Mouse (Mus musculus) myocyte (in vitro differentiated cells): ENCODE data around the gene Lysmd4. TPM values are rescaled to one million over a fixed set of nuclear protein-coding genes. Genes with fewer than 3 reads are reported as not detected.

Experiments used
- H3K27me3 ChIP-seq: one replicate; pipeline ENCODE4 v1.6.1; 2011; ENCODE audit not compliant: control insufficient read depth, insufficient read depth, insufficient read length
- H3K36me3 ChIP-seq: one replicate; pipeline ENCODE4 v1.6.1; 2011; ENCODE audit not compliant: control insufficient read depth, insufficient read depth
- H3K4me2 ChIP-seq: one replicate; pipeline ENCODE4 v1.6.1; 2011; ENCODE audit warnings: low read depth, control low read depth
- H3K4me3 ChIP-seq: one replicate; pipeline ENCODE4 v1.5.1; 2011; ENCODE audit warnings: mild to moderate bottlenecking, control low read depth, moderate library complexity
- H3K79me2 ChIP-seq: one replicate; pipeline ENCODE4 v1.6.1; 2011; ENCODE audit not compliant: control insufficient read depth, insufficient read depth
- H3ac ChIP-seq: one replicate; pipeline ENCODE4 v1.6.1; 2011; ENCODE audit not compliant: control insufficient read depth, insufficient read length
- CEBPB ChIP-seq: IDR thresholded peaks from 2 replicates; pipeline ENCODE4 v1.6.1; 2011; ENCODE audit warnings: mild to moderate bottlenecking, moderate library complexity; ENCODE audit not compliant: poor library complexity, insufficient read depth, severe bottlenecking
- E2F4 ChIP-seq: IDR thresholded peaks from one replicate; pipeline ENCODE4 v1.6.1; 2011; ENCODE audit warnings: mild to moderate bottlenecking, control low read depth, moderate library complexity; ENCODE audit not compliant: insufficient read depth
- MAX ChIP-seq: IDR thresholded peaks from one replicate; pipeline ENCODE4 v1.6.1; 2011; ENCODE audit warnings: low read depth, mild to moderate bottlenecking, control low read depth
- MYOD1 ChIP-seq, 3 experiments: IDR thresholded peaks; one replicate each; pipeline ENCODE4 v1.6.1; 2011; ENCODE audit warnings: control low read depth in 2 of 3, low read depth in 2 of 3, mild to moderate bottlenecking in 2 of 3, moderate library complexity in 1 of 3; ENCODE audit not compliant: insufficient read length in 2 of 3, control insufficient read depth in 1 of 3
- MYOG ChIP-seq, 3 experiments: IDR thresholded peaks; one replicate each; pipeline ENCODE4 v1.6.1; 2011; ENCODE audit warnings: control low read depth in 2 of 3, low read depth in 2 of 3, mild to moderate bottlenecking in 2 of 3; ENCODE audit not compliant: insufficient read length in 2 of 3, control insufficient read depth in 1 of 3, insufficient read depth in 1 of 3
- POLR2A ChIP-seq: IDR thresholded peaks from one replicate; pipeline ENCODE4 v1.6.1; 2011; ENCODE audit warnings: low read depth, mild to moderate bottlenecking, control low read depth, moderate library complexity; ENCODE audit not compliant: insufficient read length
- POLR2AphosphoS2 ChIP-seq: IDR thresholded peaks from one replicate; pipeline ENCODE4 v1.6.1; 2011; ENCODE audit warnings: low read depth, control low read depth; ENCODE audit not compliant: insufficient read length
- REST ChIP-seq: IDR thresholded peaks from one replicate; pipeline ENCODE4 v1.6.1; 2011; ENCODE audit warnings: mild to moderate bottlenecking, control low read depth, moderate library complexity; ENCODE audit not compliant: insufficient read depth, insufficient read length
- SRF ChIP-seq: IDR thresholded peaks from one replicate; pipeline ENCODE4 v1.6.1; 2011; ENCODE audit warnings: low read depth; ENCODE audit not compliant: control insufficient read depth, insufficient read length
- TCF12 ChIP-seq: IDR thresholded peaks from one replicate; pipeline ENCODE4 v1.6.1; 2011; ENCODE audit warnings: mild to moderate bottlenecking, control low read depth; ENCODE audit not compliant: poor library complexity, insufficient read depth, severe bottlenecking
- USF1 ChIP-seq: IDR thresholded peaks from one replicate; pipeline ENCODE4 v1.6.1; 2011; ENCODE audit warnings: low read depth, mild to moderate bottlenecking, control low read depth, moderate library complexity
- polyA plus RNA-seq: library from polyadenylated mRNA; unstranded; fragments of >200 nt; fragmentation: generic; extraction: Trizol; gene quantifications from one replicate; pipeline ENCODE4 v1.2.1, GENCODE M21; 2012; ENCODE audit warnings: missing spikeins

The Lysmd4 gene
- polyA plus RNA-seq, 1 experiment, result 7.7 TPM

GRCm38 (mm10) chr7:67211341-67211740 is 11.0 kb upstream of the Lysmd4 start:
- H3K4me2 ChIP-seq, result no peak overlapping the region
- no peaks in the 10 kb centered on the region for H3K27me3 ChIP-seq
- no peak overlapping the region for H3K4me3 ChIP-seq
- no peak overlapping the region for H3ac ChIP-seq
- TF ChIP-seq SRF (no peak), POLR2A (no peak), MYOG (IDR thresholded peaks at IDR 0.05; ENCODE audit: control insufficient read depth in 1 of 3, insufficient read depth in 1 of 3, insufficient read length in 2 of 3, low read depth in 2 of 3) (no peak), POLR2AphosphoS2 (no peak)
- H3K36me3 ChIP-seq, result no peaks in the 10 kb centered on the region
- no peaks in the 10 kb centered on the region for H3K79me2 ChIP-seq

GRCm38 (mm10) chr7:67211971-67212370 is 10.4 kb upstream of the Lysmd4 start:
- Histone ChIP-seq H3K79me2 (no peaks in the 10 kb centered on the region), H3K4me3 (no peak overlapping the region), H3K27me3 (no peaks in the 10 kb centered on the region), H3K4me2 (no peak overlapping the region), H3ac (no peak overlapping the region), H3K36me3 (no peaks in the 10 kb centered on the region)
- TF ChIP-seq E2F4 (no peak), TCF12 (no peak), CEBPB (no peak), POLR2A (no peak), SRF (no peak), POLR2AphosphoS2 (no peak)

GRCm38 (mm10) chr7:67213589-67213988 is 8.8 kb upstream of the Lysmd4 start:
- Histone ChIP-seq H3K79me2 (no peaks in the 10 kb centered on the region), H3ac (no peak overlapping the region), H3K36me3 (no peaks in the 10 kb centered on the region), H3K4me2 (no peak overlapping the region), H3K27me3 (no peaks in the 10 kb centered on the region), H3K4me3 (no peak overlapping the region)
- TF ChIP-seq TCF12 (no peak), E2F4 (no peak)

- TF ChIP-seq REST, result no peak
- no peaks in the 10 kb centered on the region for H3K79me2 ChIP-seq
- H3ac ChIP-seq, result no peak overlapping the region
- no peaks in the 10 kb centered on the region for H3K36me3 ChIP-seq
- H3K4me2 ChIP-seq, result no peak overlapping the region
- no peak overlapping the region for H3K4me3 ChIP-seq
- no peaks in the 10 kb centered on the region for H3K27me3 ChIP-seq
Observed at GRCm38 (mm10) chr7:67216351-67216750, 6.0 kb upstream of the Lysmd4 start.

- Histone ChIP-seq H3K79me2 (no peaks in the 10 kb centered on the region), H3K27me3 (no peaks in the 10 kb centered on the region), H3ac (no peak overlapping the region), H3K4me3 (no peak overlapping the region), H3K4me2 (no peak overlapping the region), H3K36me3 (no peaks in the 10 kb centered on the region)
- no peak for TF ChIP-seq POLR2AphosphoS2
- no peak for TF ChIP-seq USF1
- TF ChIP-seq MAX, result no peak
- TF ChIP-seq REST, result no peak
- TF ChIP-seq MYOG (IDR thresholded peaks at IDR 0.05; ENCODE audit: control insufficient read depth in 1 of 3, insufficient read depth in 1 of 3, insufficient read length in 2 of 3, low read depth in 2 of 3), result no peak
- TF ChIP-seq MYOD1 (IDR thresholded peaks at IDR 0.05; ENCODE audit: control insufficient read depth in 1 of 3, insufficient read length in 2 of 3, low read depth in 2 of 3), result no peak
- TF ChIP-seq CEBPB, result no peak
- TF ChIP-seq POLR2A, result no peak
- TF ChIP-seq E2F4, result no peak
- no peak for TF ChIP-seq SRF
Observed at GRCm38 (mm10) chr7:67217025-67217424, 5.3 kb upstream of the Lysmd4 start.

- Histone ChIP-seq H3K79me2 (no peaks in the 10 kb centered on the region), H3ac (no peak overlapping the region)
- peak; percentile 18 for TF ChIP-seq POLR2A
- TF ChIP-seq POLR2AphosphoS2, result peak; percentile 66
- TF ChIP-seq TCF12, result no peak
- TF ChIP-seq MYOG (IDR thresholded peaks at IDR 0.05; ENCODE audit: control insufficient read depth in 1 of 3, insufficient read depth in 1 of 3, insufficient read length in 2 of 3, low read depth in 2 of 3), result peak in 2 of 3 experiments; percentile 69 to 70
- peak in 2 of 3 experiments; percentile 74 to 86 for TF ChIP-seq MYOD1 (IDR thresholded peaks at IDR 0.05; ENCODE audit: control insufficient read depth in 1 of 3, insufficient read length in 2 of 3, low read depth in 2 of 3)
Observed at GRCm38 (mm10) chr7:67225943-67226625, 3.7 kb downstream of the Lysmd4 start.

More at GRCm38 (mm10) chr7:67225943-67226625, 3.7 kb downstream of the Lysmd4 start:
- H3K4me2 ChIP-seq, result no peak overlapping the region
- peaks cover 5% of the 10 kb centered on the region for H3K36me3 ChIP-seq
- no peak overlapping the region for H3K4me3 ChIP-seq
- no peaks in the 10 kb centered on the region for H3K27me3 ChIP-seq
